Mouse (Mus musculus): ENCODE results near the gene Ahnak. TPM values are rescaled to one million over a fixed set of nuclear protein-coding genes. Genes with fewer than 3 reads are reported as not detected.

Ahnak gene
- polyA plus RNA-seq (2012; ENCODE audit: insufficient read depth, insufficient read length, missing spikeins): 133 and 177 TPM in 2 replicates

- H3K4me3 ChIP-seq (ENCODE audit: insufficient read depth, low read depth, low read length): peak within 1 kb of the TSS; percentile 92
- peak within 1 kb of the TSS; percentile 95 for H3K27ac ChIP-seq (replicated peaks; ENCODE audit: low read depth, low read length)
- peaks cover 17% of the 10 kb centered on the region for H3K4me1 ChIP-seq (ENCODE audit: control insufficient read depth, insufficient read depth, insufficient read length, low read length)
Observed at GRCm38 (mm10) chr19:8989066-8989566, at the start of gene Ahnak. TSS of gene Ahnak (plus strand) at chr19:8989284.

GRCm38 (mm10) chr19:8940526-8941133 is 48.5 kb upstream of the Ahnak start:
- no peak overlapping the region; the same call in 1 of the 2 replicates for H3K27ac ChIP-seq (replicated peaks; ENCODE audit: low read depth, low read length)
- peak overlapping the region; percentile 86; the same call in 1 of the 2 replicates for H3K4me3 ChIP-seq (ENCODE audit: insufficient read depth, low read depth, low read length)
- H3K4me1 ChIP-seq (ENCODE audit: control insufficient read depth, insufficient read depth, insufficient read length, low read length): 0 out of 2 replicates have a peak, but pooled peaks cover 2% of the 10 kb centered on the region

GRCm38 (mm10) chr19:8941136-8941514 is 48.0 kb upstream of the Ahnak start:
- Histone ChIP-seq H3K4me3 (ENCODE audit: insufficient read depth, low read depth, low read length) (peak overlapping the region; percentile 86), H3K27ac (replicated peaks; ENCODE audit: low read depth, low read length) (no peak overlapping the region; the same call in 1 of the 2 replicates), H3K4me1 (ENCODE audit: control insufficient read depth, insufficient read depth, insufficient read length, low read length) (0 out of 2 replicates have a peak, but pooled peaks cover 2% of the 10 kb centered on the region)

- H3K4me3 ChIP-seq (ENCODE audit: insufficient read depth, low read depth, low read length): peak within 1 kb of the TSS; percentile 86
- H3K27ac ChIP-seq (replicated peaks; ENCODE audit: low read depth, low read length): peak within 1 kb of the TSS; percentile 89
- 0 out of 2 replicates have a peak, but pooled peaks cover 2% of the 10 kb centered on the region for H3K4me1 ChIP-seq (ENCODE audit: control insufficient read depth, insufficient read depth, insufficient read length, low read length)
Observed at GRCm38 (mm10) chr19:8941515-8942217, 47.4 kb upstream of the Ahnak start, which contains the start of gene Mta2. TSS of gene Mta2 (plus strand) at chr19:8941875.

- H3K27ac ChIP-seq (replicated peaks; ENCODE audit: low read depth, low read length): peak overlapping the region; percentile 89
- H3K4me3 ChIP-seq (ENCODE audit: insufficient read depth, low read depth, low read length): peak overlapping the region; percentile 86
- 0 out of 2 replicates have a peak, but pooled peaks cover 2% of the 10 kb centered on the region for H3K4me1 ChIP-seq (ENCODE audit: control insufficient read depth, insufficient read depth, insufficient read length, low read length)
Observed at GRCm38 (mm10) chr19:8942276-8942964, 46.7 kb upstream of the Ahnak start.

- Histone ChIP-seq H3K27ac (replicated peaks; ENCODE audit: low read depth, low read length) (no peak overlapping the region), H3K4me3 (ENCODE audit: insufficient read depth, low read depth, low read length) (peak overlapping the region; percentile 86), H3K4me1 (ENCODE audit: control insufficient read depth, insufficient read depth, insufficient read length, low read length) (0 out of 2 replicates have a peak, but pooled peaks cover 2% of the 10 kb centered on the region)
Observed at GRCm38 (mm10) chr19:8943047-8943446, 46.0 kb upstream of the Ahnak start.

- Histone ChIP-seq H3K4me1 (ENCODE audit: control insufficient read depth, insufficient read depth, insufficient read length, low read length) (0 out of 2 replicates have a peak, but pooled peaks cover 2% of the 10 kb centered on the region), H3K27ac (replicated peaks; ENCODE audit: low read depth, low read length) (no peak overlapping the region; the same call in 1 of the 2 replicates), H3K4me3 (ENCODE audit: insufficient read depth, low read depth, low read length) (peak overlapping the region; percentile 86)
Observed at GRCm38 (mm10) chr19:8944062-8944461, 45.0 kb upstream of the Ahnak start.

GRCm38 (mm10) chr19:8944750-8945149 is 44.3 kb upstream of the Ahnak start:
- H3K4me3 ChIP-seq (ENCODE audit: insufficient read depth, low read depth, low read length): peak overlapping the region; percentile 56
- H3K4me1 ChIP-seq (ENCODE audit: control insufficient read depth, insufficient read depth, insufficient read length, low read length): 0 out of 2 replicates have a peak, but pooled peaks cover 2% of the 10 kb centered on the region
- no peak overlapping the region for H3K27ac ChIP-seq (replicated peaks; ENCODE audit: low read depth, low read length)

GRCm38 (mm10) chr19:8945251-8945650 is 43.8 kb upstream of the Ahnak start:
- 0 out of 2 replicates have a peak, but pooled peaks cover 2% of the 10 kb centered on the region for H3K4me1 ChIP-seq (ENCODE audit: control insufficient read depth, insufficient read depth, insufficient read length, low read length)
- H3K27ac ChIP-seq (replicated peaks; ENCODE audit: low read depth, low read length): no peak overlapping the region
- peak overlapping the region; percentile 56 for H3K4me3 ChIP-seq (ENCODE audit: insufficient read depth, low read depth, low read length)

GRCm38 (mm10) chr19:8946929-8947328 is 42.2 kb upstream of the Ahnak start:
- no peak overlapping the region for H3K27ac ChIP-seq (replicated peaks; ENCODE audit: low read depth, low read length)
- H3K4me1 ChIP-seq (ENCODE audit: control insufficient read depth, insufficient read depth, insufficient read length, low read length): 0 out of 2 replicates have a peak, but pooled peaks cover 2% of the 10 kb centered on the region
- H3K4me3 ChIP-seq (ENCODE audit: insufficient read depth, low read depth, low read length): no peak overlapping the region

GRCm38 (mm10) chr19:8950190-8950589 is 38.9 kb upstream of the Ahnak start:
- no peak overlapping the region for H3K4me3 ChIP-seq (ENCODE audit: insufficient read depth, low read depth, low read length)
- H3K4me1 ChIP-seq (ENCODE audit: control insufficient read depth, insufficient read depth, insufficient read length, low read length): 0 out of 2 replicates have a peak, but pooled peaks cover 2% of the 10 kb centered on the region
- no peak overlapping the region for H3K27ac ChIP-seq (replicated peaks; ENCODE audit: low read depth, low read length)

- H3K4me3 ChIP-seq (ENCODE audit: insufficient read depth, low read depth, low read length): no peak overlapping the region
Observed at GRCm38 (mm10) chr19:8952241-8952640, 36.8 kb upstream of the Ahnak start.

GRCm38 (mm10) chr19:8953135-8954039 is 35.7 kb upstream of the Ahnak start, which contains the start of gene Tut1:
TSS of gene Tut1 (plus strand) at chr19:8953847.
- 0 out of 2 replicates have a peak, but pooled peaks cover 2% of the 10 kb centered on the region for H3K4me1 ChIP-seq (ENCODE audit: control insufficient read depth, insufficient read depth, insufficient read length, low read length)
- peak within 1 kb of the TSS; percentile 86 for H3K27ac ChIP-seq (replicated peaks; ENCODE audit: low read depth, low read length)
- peak within 1 kb of the TSS; percentile 85 for H3K4me3 ChIP-seq (ENCODE audit: insufficient read depth, low read depth, low read length)

More at GRCm38 (mm10) chr19:8952241-8952640, 36.8 kb upstream of the Ahnak start:
- Histone ChIP-seq H3K4me1 (ENCODE audit: control insufficient read depth, insufficient read depth, insufficient read length, low read length) (0 out of 2 replicates have a peak, but pooled peaks cover 2% of the 10 kb centered on the region), H3K27ac (replicated peaks; ENCODE audit: low read depth, low read length) (no peak overlapping the region)

- peak overlapping the region; percentile 85 for H3K4me3 ChIP-seq (ENCODE audit: insufficient read depth, low read depth, low read length)
- H3K27ac ChIP-seq (replicated peaks; ENCODE audit: low read depth, low read length): peak overlapping the region; percentile 86
- 0 out of 2 replicates have a peak, but pooled peaks cover 2% of the 10 kb centered on the region for H3K4me1 ChIP-seq (ENCODE audit: control insufficient read depth, insufficient read depth, insufficient read length, low read length)
Observed at GRCm38 (mm10) chr19:8954171-8954570, 34.9 kb upstream of the Ahnak start.

Data from brown adipose tissue, adult 24 weeks (tissue).